Mouse (Mus musculus) cerebellum, adult 11 months (tissue): ENCODE data around the gene Kctd13.
A peak's percentile ranks its signal among the peaks of the same experiment; 100 is the strongest.

ENCODE experiments used
- DNase-seq: peaks from one replicate; pipeline ENCODE4 v3.0.0; 2022

The Kctd13 gene

GRCm38 (mm10) chr7:126984667-126985444, 56.2 kb downstream of the Kctd13 start:
- no peak for DNase-seq

DNA sequence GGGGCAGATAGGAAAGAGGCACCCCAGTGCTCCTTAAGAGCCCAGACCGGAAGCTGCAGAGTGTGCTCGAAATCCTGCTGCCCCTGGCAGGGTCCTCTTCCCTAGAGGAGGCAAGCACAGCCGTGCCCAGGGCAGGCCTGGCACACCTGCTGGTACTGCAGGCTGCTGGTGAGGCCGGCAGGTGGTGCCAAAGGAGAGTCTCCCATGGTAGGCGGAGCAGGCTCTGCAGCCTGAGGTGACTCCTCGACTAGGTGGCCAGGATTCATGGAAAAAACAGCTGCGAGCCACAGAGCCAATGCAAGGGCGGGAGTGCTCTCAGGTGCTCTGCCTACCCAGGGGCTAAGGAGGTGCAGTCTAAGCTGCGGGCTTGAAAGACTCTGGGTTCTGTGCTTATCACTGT, 57.6 kb downstream of the Kctd13 start:
- peak; percentile 82 for DNase-seq

DNA sequence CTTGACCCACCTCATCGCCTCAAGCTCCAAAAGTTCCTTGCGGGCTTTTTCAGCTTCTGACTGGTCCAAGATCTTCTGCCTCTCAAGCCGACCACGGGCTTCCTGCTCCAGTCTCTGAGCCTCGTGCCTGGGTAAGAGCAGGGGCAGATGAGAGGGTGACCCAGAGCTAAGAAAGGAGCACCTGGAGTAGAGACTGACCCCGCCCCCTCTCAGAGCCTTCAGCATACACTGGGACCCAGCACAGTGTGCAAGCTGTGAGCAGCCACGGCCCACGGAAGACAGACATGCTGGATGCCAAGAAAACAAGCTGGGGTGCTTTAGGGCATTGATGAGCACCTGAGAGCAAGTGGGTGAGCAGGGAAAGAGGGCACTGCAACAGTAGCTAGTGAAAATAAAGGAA, 60.1 kb downstream of the Kctd13 start:
- DNase-seq = no peak
